Mouse (Mus musculus) spleen, adult 2 months (tissue): ENCODE results near the gene Best1.

ENCODE experiments used
- CTCF ChIP-seq: fragments of 200-500 bp; IDR thresholded peaks from 2 replicates; pipeline ENCODE4 v1.5.1; 2011; ENCODE audit warnings: mild to moderate bottlenecking, inconsistent platforms; ENCODE audit not compliant: insufficient read depth, insufficient read length, insufficient replicate concordance; ENCODE audit errors: extremely low read depth
- POLR2A ChIP-seq: fragments of 200-500 bp; IDR thresholded peaks from 2 replicates; pipeline ENCODE4 v1.6.1; 2011; ENCODE audit warnings: low read depth, low read length, inconsistent platforms

GRCm38 (mm10) chr19:9978431-9978951 is 22.9 kb downstream of the Best1 start:
- TF ChIP-seq CTCF = no peak
- no peak for TF ChIP-seq POLR2A
